Mouse (Mus musculus): Measurements from ENCODE around the gene Wnk2.

DNA sequence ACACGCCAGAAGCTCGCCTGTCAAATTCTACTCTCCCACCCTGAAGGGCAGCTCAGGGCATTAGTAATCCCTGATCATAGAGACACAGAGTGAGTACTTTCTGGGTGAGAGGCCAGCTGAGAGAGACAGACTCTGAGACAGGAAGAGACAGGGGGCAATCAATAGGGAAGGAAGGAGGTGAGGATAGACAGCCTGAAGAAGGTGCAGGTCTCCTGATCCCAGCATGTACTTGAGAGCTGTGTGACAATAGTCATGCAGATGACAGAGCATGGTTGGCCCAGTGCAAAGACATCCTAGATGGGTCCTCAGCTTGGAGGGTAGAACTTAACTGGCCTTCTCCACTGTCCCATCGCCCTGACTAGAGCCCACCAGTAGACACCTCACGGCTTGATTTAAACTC, 91.5 kb downstream of the Wnk2 start:
- TF ChIP-seq POLR2A (IDR thresholded peaks at IDR 0.05; ENCODE audit: insufficient read length, low read depth) (no peak), REST (IDR thresholded peaks at IDR 0.05; ENCODE audit: insufficient read depth, insufficient read length) (no peak), USF1 (IDR thresholded peaks at IDR 0.05; ENCODE audit: low read depth) (no peak), MAX (IDR thresholded peaks at IDR 0.05; ENCODE audit: low read depth) (no peak), MYOG (IDR thresholded peaks at IDR 0.05; ENCODE audit: control insufficient read depth in 1 of 3, insufficient read depth in 1 of 3, insufficient read length in 2 of 3, low read depth in 2 of 3) (no peak), POLR2AphosphoS2 (IDR thresholded peaks at IDR 0.05; ENCODE audit: insufficient read length, low read depth) (no peak), CEBPB (IDR thresholded peaks at IDR 0.05; ENCODE audit: insufficient read depth, poor library complexity, severe bottlenecking) (no peak), E2F4 (IDR thresholded peaks at IDR 0.05; ENCODE audit: insufficient read depth) (no peak), TCF12 (IDR thresholded peaks at IDR 0.05; ENCODE audit: insufficient read depth, poor library complexity, severe bottlenecking) (no peak), SRF (IDR thresholded peaks at IDR 0.05; ENCODE audit: control insufficient read depth, insufficient read length, low read depth) (no peak), MYOD1 (IDR thresholded peaks at IDR 0.05; ENCODE audit: control insufficient read depth in 1 of 3, insufficient read length in 2 of 3, low read depth in 2 of 3) (no peak), TCF3 (IDR thresholded peaks at IDR 0.05; ENCODE audit: insufficient read length, low read depth) (no peak)
